Mouse (Mus musculus): ENCODE data around the gene Atg5.

- TF ChIP-seq GATA1 (IDR thresholded peaks at IDR 0.05; ENCODE audit: low read length), result no peak
- no peak for TF ChIP-seq TAL1 (IDR thresholded peaks at IDR 0.05; ENCODE audit: low read length)
Measured at GRCm38 (mm10) chr10:44316280-44317270, 48.4 kb downstream of the Atg5 start.
